Mouse (Mus musculus) NIH3T3 (cell line): ENCODE data around the gene Mb21d2.

Experiments used
- DNase-seq: peaks from one replicate; pipeline ENCODE4 v3.0.0-alpha.2; 2012; ENCODE audit warnings: low read depth

The Mb21d2 gene

DNA sequence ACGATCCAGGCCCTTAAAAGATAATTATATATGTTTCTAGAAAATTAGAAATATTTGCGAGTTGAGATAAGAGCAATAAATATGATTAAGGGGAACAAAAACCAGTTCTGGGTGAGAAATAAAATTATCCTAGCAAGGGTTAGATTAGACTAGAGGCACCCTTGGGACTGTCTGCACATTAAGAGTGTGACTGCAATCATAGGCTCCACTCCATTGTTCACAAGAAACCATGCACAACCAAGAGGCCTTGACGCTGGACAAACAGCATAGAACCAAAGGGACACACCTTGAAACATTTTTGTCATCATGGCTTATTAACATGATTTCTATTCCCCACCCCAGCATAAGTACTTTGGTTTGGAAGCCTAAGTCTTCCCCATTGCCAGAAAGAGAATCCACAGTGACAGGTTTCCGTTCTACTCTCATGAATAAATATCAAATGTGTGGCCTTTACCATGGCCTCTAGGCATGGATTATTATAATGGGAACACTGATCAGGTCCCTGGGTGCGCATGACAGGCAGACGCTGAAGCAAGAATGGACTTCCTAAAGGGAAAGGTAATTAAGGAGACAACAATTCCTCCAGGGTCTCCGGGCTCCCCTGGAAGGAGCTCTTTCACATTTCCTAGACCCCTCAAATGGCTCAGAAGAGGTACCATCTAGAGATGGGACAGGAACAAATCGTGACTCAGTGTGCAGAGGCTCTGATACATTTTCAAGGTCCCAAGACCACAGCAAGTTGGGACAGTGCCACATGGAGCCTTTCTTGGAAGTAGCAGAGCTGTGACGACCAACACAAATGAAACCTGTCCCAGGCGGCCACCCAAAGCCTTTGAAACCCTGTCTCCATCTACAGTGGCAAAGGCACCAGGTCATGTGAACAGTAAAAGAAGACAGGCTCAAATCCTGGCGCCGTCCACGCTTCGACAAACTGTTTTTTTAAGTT lies 26.6 kb downstream of the Mb21d2 start:
- DNase-seq: no peak

DNA sequence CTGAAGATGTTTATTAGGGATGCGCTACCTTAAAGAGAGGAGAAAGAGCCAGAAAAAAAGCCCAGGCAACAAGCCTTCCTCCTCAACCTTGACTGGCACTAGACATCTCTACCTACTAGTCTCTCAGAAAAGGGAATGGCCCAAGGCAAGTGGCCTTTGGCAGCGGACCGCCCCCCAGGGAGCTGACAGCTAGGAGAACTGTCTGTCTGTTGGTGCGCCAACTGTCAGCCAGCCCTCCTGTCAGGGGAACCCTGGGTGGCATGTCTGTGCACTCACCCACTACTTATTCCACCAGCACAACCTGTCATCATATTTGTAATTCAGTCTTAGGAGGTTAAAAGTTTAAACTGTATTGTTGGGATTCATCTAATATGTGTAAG lies 30.3 kb downstream of the Mb21d2 start:
- DNase-seq: no peak

- no peak for DNase-seq
Observed at GRCm38 (mm10) chr16:28898509-28899160, 30.8 kb downstream of the Mb21d2 start.

- no peak for DNase-seq
Observed at GRCm38 (mm10) chr16:28896571-28896970, 32.9 kb downstream of the Mb21d2 start.

DNA sequence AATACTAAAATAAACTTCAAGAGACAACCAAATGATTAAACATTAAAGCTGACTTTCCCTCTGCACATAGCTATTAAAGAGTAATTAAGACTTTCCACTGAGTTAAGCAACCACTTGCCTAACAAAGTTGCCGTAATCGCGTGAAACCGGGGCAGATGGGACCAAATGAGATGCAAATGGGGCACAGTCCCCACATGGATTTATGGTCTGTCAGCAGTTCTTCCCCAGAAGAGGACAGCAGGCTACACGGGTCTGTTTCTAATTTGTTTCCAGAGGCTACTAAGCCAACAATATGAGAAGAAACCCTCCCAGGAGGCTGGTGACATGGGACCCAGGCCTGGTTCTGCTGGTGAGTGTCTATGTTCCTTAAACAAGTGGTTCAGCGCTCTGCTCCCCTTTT lies 34.6 kb downstream of the Mb21d2 start:
- DNase-seq: no peak

DNA sequence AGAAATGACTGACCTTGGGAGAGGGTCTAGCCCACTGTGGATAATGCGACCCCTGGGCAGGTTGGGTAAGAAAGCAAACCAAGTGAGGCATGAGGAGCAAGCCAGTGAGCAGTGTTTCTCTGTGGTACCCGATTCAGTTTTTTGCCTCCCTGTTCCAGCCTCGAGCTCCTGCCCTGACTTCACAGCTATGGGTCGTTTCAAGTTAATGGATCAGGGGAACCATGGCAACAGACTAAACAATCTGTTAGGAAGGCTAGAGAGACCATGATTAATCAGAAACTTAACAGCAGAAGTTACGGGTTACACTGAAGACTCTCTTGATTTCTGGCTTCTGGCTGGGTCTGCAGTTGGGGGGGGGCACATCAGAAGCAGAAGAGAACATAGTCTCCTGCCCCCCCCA lies 36.2 kb downstream of the Mb21d2 start:
- DNase-seq: no peak

DNA sequence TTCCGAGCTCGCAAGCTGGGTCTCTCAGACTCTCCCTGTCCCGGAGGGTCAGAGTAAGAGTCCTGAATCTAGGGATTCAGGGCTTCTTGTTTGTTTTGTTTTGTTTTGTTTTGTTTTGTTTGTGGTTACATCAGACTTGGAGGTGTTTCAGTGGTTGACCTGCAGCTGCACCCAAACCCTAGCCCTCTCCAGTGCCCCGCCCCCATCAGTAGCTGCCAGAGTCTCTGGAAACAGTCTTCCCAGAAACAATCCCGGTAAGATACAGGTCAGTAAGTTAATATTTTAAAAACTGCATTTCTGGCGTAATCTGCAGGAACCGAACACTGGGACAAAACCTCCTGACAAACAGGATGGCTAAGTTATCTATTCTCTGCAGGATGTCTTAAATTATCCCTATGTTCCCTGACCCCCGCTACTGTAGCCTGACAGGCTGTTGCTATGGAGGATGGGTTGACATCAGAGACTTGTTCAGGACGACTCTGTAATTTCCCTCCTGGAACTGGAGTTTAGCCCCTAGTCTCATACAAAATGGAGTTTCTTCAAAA lies 43.2 kb downstream of the Mb21d2 start:
- DNase-seq: peak; percentile 9

DNA sequence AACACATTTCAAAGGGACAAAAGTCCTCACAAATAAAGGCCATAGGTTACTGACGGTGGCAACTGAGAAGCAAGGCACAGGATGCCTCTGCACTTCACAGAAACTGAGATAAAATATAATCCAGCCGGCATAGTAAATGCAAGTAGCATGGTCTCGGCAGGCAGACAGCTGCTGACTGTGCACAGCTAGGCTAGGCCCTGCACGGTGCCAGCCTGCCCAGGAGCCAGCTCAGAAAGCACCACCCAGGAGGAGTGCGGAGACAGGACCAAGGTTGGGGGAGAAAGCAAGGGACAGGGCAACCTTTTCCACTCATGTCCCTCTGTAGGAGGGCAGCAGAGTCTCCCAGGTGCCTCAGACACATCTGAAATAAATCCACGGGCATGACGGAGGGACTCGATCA lies 44.0 kb downstream of the Mb21d2 start:
- no peak for DNase-seq

- DNase-seq: no peak
Observed at GRCm38 (mm10) chr16:28884661-28885060, 44.8 kb downstream of the Mb21d2 start.

DNA sequence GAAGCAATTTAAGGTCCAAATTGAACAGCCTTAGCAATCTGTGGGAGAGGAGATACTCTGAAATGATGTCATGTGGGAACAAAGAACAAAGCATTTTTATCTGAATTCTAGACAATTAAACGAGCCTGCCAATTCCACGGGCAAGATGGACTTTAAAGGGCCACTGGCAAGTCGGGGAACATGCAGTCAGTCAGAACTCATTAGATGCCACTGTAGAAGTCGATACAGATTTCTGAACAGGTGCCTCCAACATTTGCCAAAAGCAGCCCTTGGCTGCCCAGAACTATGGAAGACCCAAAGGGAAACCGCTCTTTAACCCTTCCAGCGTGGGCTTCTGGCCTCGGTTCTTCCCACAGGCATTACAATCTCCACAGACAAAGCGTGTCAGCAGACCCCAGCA lies 45.8 kb downstream of the Mb21d2 start:
- no peak for DNase-seq

DNA sequence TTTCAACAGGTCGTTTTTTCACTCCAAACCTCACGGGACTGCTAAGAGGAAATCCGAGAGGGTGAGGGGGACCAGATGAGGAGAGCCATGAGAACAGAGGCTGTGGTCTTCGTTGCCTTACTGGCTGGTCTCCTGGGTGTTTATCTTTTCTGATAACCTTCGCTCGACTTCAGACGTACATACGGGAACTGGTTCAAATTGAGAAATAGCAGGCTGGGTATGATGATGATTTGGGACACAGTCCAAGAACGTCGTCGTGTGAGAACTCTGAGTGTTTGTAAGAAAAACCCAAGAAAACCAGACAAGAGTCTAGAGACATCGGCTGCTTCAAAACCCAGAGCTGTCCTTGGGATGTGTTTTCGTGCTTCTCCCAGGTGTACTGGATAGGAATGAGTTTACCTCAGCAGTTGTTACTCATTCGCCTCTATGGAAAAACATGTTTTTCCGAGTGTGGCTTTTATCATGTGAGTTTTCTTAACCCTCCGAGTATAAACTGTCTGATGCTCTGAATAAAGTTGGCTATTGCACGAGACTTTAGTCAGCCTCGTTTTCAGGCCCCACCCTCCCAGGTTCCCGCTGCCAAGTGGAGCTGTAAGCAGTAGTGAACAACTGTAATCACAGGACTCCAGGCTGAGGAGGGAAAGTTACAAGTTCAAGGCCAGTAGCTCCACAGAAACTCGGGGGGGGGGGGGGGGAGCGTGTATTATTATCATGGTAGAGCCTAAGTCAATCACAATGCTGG lies 46.6 kb downstream of the Mb21d2 start:
- DNase-seq: peak; percentile 60

- DNase-seq: peak; percentile 21
Observed at GRCm38 (mm10) chr16:28881787-28882186, 47.7 kb downstream of the Mb21d2 start.

GRCm38 (mm10) chr16:28880756-28881155 lies 48.7 kb downstream of the Mb21d2 start:
- peak; percentile 81 for DNase-seq

GRCm38 (mm10) chr16:28880307-28880681 lies 49.2 kb downstream of the Mb21d2 start:
- peak; percentile 69 for DNase-seq

GRCm38 (mm10) chr16:28879636-28880306 lies 49.7 kb downstream of the Mb21d2 start:
- no peak for DNase-seq

DNA sequence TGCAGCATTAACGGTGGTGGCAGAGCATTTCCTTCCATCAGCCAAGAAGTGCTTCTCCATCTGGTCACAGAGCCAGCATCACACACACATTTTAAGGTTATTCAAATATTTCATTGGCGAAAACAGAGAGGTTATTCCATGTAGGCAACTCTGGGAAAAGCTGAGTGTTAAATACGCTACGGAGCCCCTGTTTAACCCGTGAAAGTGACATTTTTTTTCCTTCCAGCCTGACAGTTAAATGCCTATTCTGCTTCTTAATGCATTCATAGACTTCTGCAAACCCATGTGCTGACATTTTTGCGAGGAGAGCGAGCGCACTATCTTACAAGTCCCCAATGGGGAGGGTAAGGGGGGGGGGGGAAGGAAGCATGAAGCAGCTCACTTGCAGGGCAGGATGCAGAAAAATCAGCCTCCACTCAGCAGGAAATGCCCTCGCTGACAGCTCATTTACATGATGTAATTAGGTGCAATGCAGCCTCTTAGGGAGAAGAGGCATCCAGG lies 52.3 kb downstream of the Mb21d2 start:
- DNase-seq: no peak

DNA sequence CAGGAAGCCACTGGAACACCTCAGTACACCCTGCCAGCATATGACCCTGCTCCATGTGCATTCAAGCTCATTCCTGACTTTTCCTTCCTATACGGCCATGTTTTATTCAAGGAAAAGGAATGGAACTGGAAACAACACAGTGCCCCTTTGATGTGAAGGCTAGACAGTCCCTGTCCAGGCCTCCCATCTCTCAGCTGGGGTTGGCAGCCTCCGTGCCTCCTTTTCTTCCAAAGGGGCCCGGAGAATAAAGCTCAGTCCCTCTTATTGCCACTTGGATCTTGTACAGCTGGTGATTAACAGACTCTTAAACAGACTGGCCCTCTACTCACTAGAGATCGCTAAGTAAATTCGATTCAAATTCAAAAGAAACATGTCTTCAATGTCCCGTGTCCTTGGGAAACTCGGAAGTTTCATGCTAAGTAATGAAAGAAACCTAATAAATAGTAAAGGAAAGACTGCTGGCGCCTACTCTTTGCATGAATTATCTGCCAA lies 56.0 kb downstream of the Mb21d2 start:
- DNase-seq: no peak

- DNase-seq: peak; percentile 51
Observed at GRCm38 (mm10) chr16:28870860-28871259, 58.6 kb downstream of the Mb21d2 start.

GRCm38 (mm10) chr16:28870456-28870855 lies 59.0 kb downstream of the Mb21d2 start:
- peak; percentile 37 for DNase-seq

GRCm38 (mm10) chr16:28868864-28869263 lies 60.6 kb downstream of the Mb21d2 start:
- DNase-seq: no peak

DNA sequence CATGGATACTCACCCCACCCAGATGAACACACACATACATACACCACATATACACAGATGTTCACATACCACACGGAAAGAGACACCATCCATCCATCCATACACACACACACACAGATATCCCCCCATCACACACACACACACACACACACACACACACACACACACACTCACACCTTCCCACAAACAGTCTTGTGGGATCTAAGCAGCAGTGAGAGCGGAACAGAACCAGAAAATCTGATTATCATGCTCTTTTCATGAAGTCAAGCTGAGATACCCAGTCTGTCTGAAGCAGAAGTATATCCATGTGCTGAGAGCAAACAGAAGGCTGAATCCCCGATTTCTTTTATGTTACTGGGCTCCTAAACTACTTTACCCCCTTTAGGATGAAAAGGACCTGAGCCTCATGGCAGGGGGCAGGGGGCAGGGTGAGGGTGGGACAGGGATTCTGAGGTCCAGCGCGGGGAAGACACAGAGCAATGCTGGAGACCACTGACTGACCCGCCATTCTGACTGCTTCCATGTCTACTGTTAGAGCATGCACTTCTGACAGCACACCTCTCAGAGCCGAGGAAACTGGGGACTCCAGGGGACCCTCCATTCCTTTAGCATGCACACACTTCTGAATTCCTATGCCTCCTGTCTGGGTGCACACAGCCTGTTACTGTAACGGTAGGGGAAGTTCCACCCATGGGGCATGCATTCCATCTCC lies 62.7 kb downstream of the Mb21d2 start:
- no peak for DNase-seq
